Mouse (Mus musculus): ENCODE results near the gene Pgam5. TPM values are rescaled to one million over a fixed set of nuclear protein-coding genes. Genes with fewer than 3 reads are reported as not detected.
A peak's percentile ranks its signal among the peaks of the same experiment; 100 is the strongest.

The Pgam5 gene
- polyA plus RNA-seq, 1 experiment from 2014 or later: 83.6 TPM

DNA sequence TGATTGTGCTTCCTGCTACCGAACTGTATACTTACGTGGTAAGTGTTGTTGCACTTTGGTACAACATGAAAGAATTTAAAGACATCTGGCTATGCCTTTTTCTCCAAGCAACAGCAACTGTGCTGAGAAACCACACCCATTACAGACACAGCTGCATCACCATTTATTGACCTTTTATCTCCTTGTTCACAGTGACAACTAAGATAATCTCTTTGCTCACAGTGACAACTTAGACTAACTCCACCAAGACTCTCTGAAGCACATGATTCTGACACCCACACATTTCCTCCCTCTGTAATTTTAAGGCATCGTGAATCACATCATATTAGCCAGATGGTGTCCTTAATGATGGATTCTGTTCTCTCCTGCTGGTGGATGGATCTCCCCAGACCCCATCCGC lies 4.4 kb upstream of the Pgam5 start:
- no peak overlapping the region for H3K4me2 ChIP-seq (ENCODE audit: low read depth, low read length)
- no peaks in the 10 kb centered on the region for H3K4me1 ChIP-seq (ENCODE audit: control insufficient read depth, insufficient read depth, low read length)
- H3K36me3 ChIP-seq (replicated peaks; ENCODE audit: control insufficient read depth, insufficient read depth, low read depth, low read length): no peaks in the 10 kb centered on the region
- no peak overlapping the region for H3K9ac ChIP-seq (replicated peaks; ENCODE audit: low read length)
- no peaks in the 10 kb centered on the region for H3K27me3 ChIP-seq (ENCODE audit: control insufficient read depth, insufficient read depth, low read length)
- H3K4me3 ChIP-seq (ENCODE audit: low read depth, low read length): no peak overlapping the region
- ATAC-seq (replicated peaks; ENCODE audit: insufficient number of reproducible peaks, low FRiP score, low TSS enrichment, low read depth) (no peak), DNase-seq (ENCODE audit: low spot score) (no peak)
- WGBS: 82% methylated on average over 4 of the region's 4 CpGs
- no peak overlapping the region for H3K27ac ChIP-seq (replicated peaks; ENCODE audit: low read depth, low read length)
- H3K9me3 ChIP-seq (replicated peaks; ENCODE audit: control insufficient read depth, low read length): no peaks in the 10 kb centered on the region

GRCm38 (mm10) chr5:110270242-110270641 lies 529 bp upstream of the Pgam5 start:
- Histone ChIP-seq H3K9me3 (replicated peaks; ENCODE audit: control insufficient read depth, low read length) (no peaks in the 10 kb centered on the region), H3K9ac (replicated peaks; ENCODE audit: low read length) (no peak overlapping the region), H3K4me3 (ENCODE audit: low read depth, low read length) (no peak overlapping the region), H3K4me2 (ENCODE audit: low read depth, low read length) (no peak overlapping the region), H3K27ac (replicated peaks; ENCODE audit: low read depth, low read length) (no peak overlapping the region), H3K4me1 (ENCODE audit: control insufficient read depth, insufficient read depth, low read length) (no peaks in the 10 kb centered on the region), H3K27me3 (ENCODE audit: control insufficient read depth, insufficient read depth, low read length) (no peaks in the 10 kb centered on the region), H3K36me3 (replicated peaks; ENCODE audit: control insufficient read depth, insufficient read depth, low read depth, low read length) (peaks cover 3% of the 10 kb centered on the region)
- 92% methylated on average over 6 of the region's 6 CpGs for WGBS
- DNase-seq (ENCODE audit: low spot score): no peak
- ATAC-seq (replicated peaks; ENCODE audit: insufficient number of reproducible peaks, low FRiP score, low TSS enrichment, low read depth): no peak

DNA sequence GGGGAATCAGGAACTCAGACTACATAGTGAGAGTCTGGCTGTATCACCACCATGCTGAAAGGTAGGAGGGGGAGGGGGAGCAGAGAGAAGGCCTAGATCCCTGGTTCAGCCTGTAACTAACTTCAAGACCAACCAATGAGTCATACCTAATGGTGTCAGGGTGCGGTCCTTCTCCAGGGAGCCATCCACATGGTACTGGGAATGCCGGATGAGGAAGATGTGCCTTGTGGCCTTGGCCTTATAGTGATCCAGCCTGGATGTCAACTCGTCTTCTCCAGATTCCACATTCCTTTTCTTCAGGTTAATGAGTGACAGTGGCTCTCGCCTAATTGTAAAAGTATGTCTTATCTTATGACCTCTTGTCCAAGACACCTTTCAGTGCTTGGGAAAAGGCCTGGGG lies 2.8 kb downstream of the Pgam5 start:
- 87% methylated on average over 4 of the region's 4 CpGs for WGBS
- DNase-seq (ENCODE audit: low spot score) (no peak), ATAC-seq (replicated peaks; ENCODE audit: insufficient number of reproducible peaks, low FRiP score, low TSS enrichment, low read depth) (no peak)
- H3K36me3 ChIP-seq (replicated peaks; ENCODE audit: control insufficient read depth, insufficient read depth, low read depth, low read length): peaks cover 6% of the 10 kb centered on the region
- H3K27me3 ChIP-seq (ENCODE audit: control insufficient read depth, insufficient read depth, low read length): no peaks in the 10 kb centered on the region
- H3K4me3 ChIP-seq (ENCODE audit: low read depth, low read length): no peak overlapping the region
- no peaks in the 10 kb centered on the region for H3K4me1 ChIP-seq (ENCODE audit: control insufficient read depth, insufficient read depth, low read length)
- no peak overlapping the region for H3K4me2 ChIP-seq (ENCODE audit: low read depth, low read length)
- H3K9ac ChIP-seq (replicated peaks; ENCODE audit: low read length): no peak overlapping the region
- H3K27ac ChIP-seq (replicated peaks; ENCODE audit: low read depth, low read length): no peak overlapping the region
- no peaks in the 10 kb centered on the region for H3K9me3 ChIP-seq (replicated peaks; ENCODE audit: control insufficient read depth, low read length)

- H3K27me3 ChIP-seq (ENCODE audit: control insufficient read depth, insufficient read depth, low read length): no peaks in the 10 kb centered on the region
- DNase-seq (ENCODE audit: low spot score): no peak
- no peak overlapping the region for H3K9ac ChIP-seq (replicated peaks; ENCODE audit: low read length)
- H3K4me3 ChIP-seq (ENCODE audit: low read depth, low read length): no peak overlapping the region
- H3K4me1 ChIP-seq (ENCODE audit: control insufficient read depth, insufficient read depth, low read length): no peaks in the 10 kb centered on the region
- peaks cover 3% of the 10 kb centered on the region for H3K36me3 ChIP-seq (replicated peaks; ENCODE audit: control insufficient read depth, insufficient read depth, low read depth, low read length)
- WGBS: 79% methylated on average over 2 of the region's 2 CpGs
- no peak for ATAC-seq (replicated peaks; ENCODE audit: insufficient number of reproducible peaks, low FRiP score, low TSS enrichment, low read depth)
- H3K4me2 ChIP-seq (ENCODE audit: low read depth, low read length): no peak overlapping the region
- no peak overlapping the region for H3K27ac ChIP-seq (replicated peaks; ENCODE audit: low read depth, low read length)
- H3K9me3 ChIP-seq (replicated peaks; ENCODE audit: control insufficient read depth, low read length): no peaks in the 10 kb centered on the region
Measured at GRCm38 (mm10) chr5:110244091-110244490, 25.6 kb downstream of the Pgam5 start.

DNA sequence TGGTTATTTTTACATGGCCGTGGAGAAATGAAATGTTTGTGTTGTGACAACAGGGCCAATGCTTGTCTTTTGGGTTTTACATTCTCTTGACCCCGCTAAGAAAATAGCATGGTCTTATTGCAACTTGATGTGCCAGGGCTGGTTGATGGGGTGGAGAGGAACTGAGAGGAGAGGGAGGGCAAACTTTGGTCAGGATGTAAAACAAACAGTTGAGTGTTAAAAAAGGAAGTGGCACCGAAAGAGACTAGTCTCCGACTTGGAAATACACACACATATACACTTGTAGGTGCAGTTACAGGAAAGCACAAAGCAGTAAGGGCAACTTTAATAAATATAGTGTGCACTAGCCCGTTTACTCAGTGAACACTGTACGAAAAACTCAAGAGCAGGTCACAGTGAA lies 37.4 kb downstream of the Pgam5 start:
- no peak overlapping the region for H3K9ac ChIP-seq (replicated peaks; ENCODE audit: low read length)
- no peaks in the 10 kb centered on the region for H3K9me3 ChIP-seq (replicated peaks; ENCODE audit: control insufficient read depth, low read length)
- H3K4me1 ChIP-seq (ENCODE audit: control insufficient read depth, insufficient read depth, low read length): no peaks in the 10 kb centered on the region
- H3K27me3 ChIP-seq (ENCODE audit: control insufficient read depth, insufficient read depth, low read length): no peaks in the 10 kb centered on the region
- 91% methylated on average over 6 of the region's 6 CpGs for WGBS
- no peak overlapping the region for H3K4me3 ChIP-seq (ENCODE audit: low read depth, low read length)
- no peaks in the 10 kb centered on the region for H3K36me3 ChIP-seq (replicated peaks; ENCODE audit: control insufficient read depth, insufficient read depth, low read depth, low read length)
- no peak overlapping the region for H3K4me2 ChIP-seq (ENCODE audit: low read depth, low read length)
- ATAC-seq (replicated peaks; ENCODE audit: insufficient number of reproducible peaks, low FRiP score, low TSS enrichment, low read depth) (no peak), DNase-seq (ENCODE audit: low spot score) (no peak)
- H3K27ac ChIP-seq (replicated peaks; ENCODE audit: low read depth, low read length): no peak overlapping the region

DNA sequence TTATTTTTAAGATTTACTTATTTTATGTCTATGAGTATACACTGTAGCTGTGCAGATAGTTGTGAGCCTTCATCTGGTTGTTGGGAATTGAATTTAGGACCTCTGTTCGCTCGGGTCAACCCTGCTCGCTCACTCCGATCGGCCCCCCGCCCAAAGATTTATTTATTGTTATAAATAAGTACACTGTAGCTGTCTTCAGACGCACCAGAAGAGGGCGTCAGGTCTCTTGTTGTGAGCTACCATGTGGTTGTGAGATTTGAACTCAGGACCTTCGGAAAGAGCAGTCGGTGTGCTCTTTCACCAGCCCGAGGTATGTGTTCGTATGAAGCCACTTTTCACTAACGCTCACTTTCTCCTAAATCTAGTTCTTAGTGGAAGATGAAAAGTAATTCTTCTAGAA lies 38.1 kb downstream of the Pgam5 start:
- Histone ChIP-seq H3K36me3 (replicated peaks; ENCODE audit: control insufficient read depth, insufficient read depth, low read depth, low read length) (no peaks in the 10 kb centered on the region), H3K4me3 (ENCODE audit: low read depth, low read length) (peak overlapping the region; percentile 94), H3K9me3 (replicated peaks; ENCODE audit: control insufficient read depth, low read length) (no peaks in the 10 kb centered on the region), H3K27me3 (ENCODE audit: control insufficient read depth, insufficient read depth, low read length) (no peaks in the 10 kb centered on the region), H3K27ac (replicated peaks; ENCODE audit: low read depth, low read length) (no peak overlapping the region), H3K4me1 (ENCODE audit: control insufficient read depth, insufficient read depth, low read length) (no peaks in the 10 kb centered on the region), H3K4me2 (ENCODE audit: low read depth, low read length) (peak overlapping the region; percentile 42), H3K9ac (replicated peaks; ENCODE audit: low read length) (peak overlapping the region; percentile 97)
- DNase-seq (ENCODE audit: low spot score): peak; percentile 32
- 46% methylated on average over 13 of the region's 13 CpGs for WGBS
- no peak for ATAC-seq (replicated peaks; ENCODE audit: insufficient number of reproducible peaks, low FRiP score, low TSS enrichment, low read depth)

DNA sequence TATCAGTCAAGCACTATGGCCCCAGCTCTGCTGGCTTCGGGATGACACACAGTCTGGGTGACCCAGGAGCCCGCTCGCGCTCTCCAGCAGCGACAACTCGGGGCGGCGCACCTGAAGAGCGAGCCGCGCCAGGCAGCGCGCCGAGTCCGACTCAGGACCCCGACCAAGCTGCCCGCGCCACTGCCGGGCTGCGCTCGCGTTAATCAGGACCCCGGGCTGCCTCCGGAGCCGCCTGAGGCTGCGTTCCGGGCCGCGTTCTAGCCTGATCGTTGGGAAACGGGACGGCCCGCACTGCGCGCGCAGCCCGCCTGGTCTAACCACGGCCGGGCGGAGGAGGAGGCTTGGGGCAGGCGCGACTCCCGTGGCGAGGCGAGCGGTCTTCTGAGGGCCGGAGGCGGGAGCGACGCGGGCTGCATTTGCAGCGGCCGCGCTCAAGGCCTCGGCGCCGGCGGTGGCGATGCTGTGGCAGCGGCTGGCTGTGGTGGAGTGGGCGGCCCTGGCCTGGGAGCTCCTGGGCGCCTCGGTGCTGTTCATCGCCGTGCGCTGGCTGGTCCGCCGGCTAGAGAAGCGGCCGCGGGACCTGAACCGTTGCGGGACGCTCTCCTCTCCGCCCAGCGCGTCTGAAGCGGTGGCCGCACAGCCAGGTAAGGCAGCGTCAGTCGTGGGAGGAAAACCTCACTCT lies 38.8 kb downstream of the Pgam5 start, which contains the start of gene Ankle2:
Ankle2 (plus strand) TSS at position 225 of the 682 bp plus-strand sequence.
- Histone ChIP-seq H3K9ac (replicated peaks; ENCODE audit: low read length) (peak within 1 kb of the TSS; percentile 97), H3K4me1 (ENCODE audit: control insufficient read depth, insufficient read depth, low read length) (no peaks in the 10 kb centered on the region), H3K4me2 (ENCODE audit: low read depth, low read length) (peak within 1 kb of the TSS; percentile 42), H3K4me3 (ENCODE audit: low read depth, low read length) (peak within 1 kb of the TSS; percentile 94), H3K36me3 (replicated peaks; ENCODE audit: control insufficient read depth, insufficient read depth, low read depth, low read length) (no peaks in the 10 kb centered on the region), H3K27ac (replicated peaks; ENCODE audit: low read depth, low read length) (peak within 1 kb of the TSS; percentile 91), H3K9me3 (replicated peaks; ENCODE audit: control insufficient read depth, low read length) (no peaks in the 10 kb centered on the region), H3K27me3 (ENCODE audit: control insufficient read depth, insufficient read depth, low read length) (no peaks in the 10 kb centered on the region)
- DNase-seq (ENCODE audit: low spot score): peak; percentile 95
- under 1% methylated on average over 65 of the region's 81 CpGs for WGBS
- peak; percentile 96 for ATAC-seq (replicated peaks; ENCODE audit: insufficient number of reproducible peaks, low FRiP score, low TSS enrichment, low read depth)

GRCm38 (mm10) chr5:110230401-110230779 lies 39.3 kb downstream of the Pgam5 start:
- Histone ChIP-seq H3K9me3 (replicated peaks; ENCODE audit: control insufficient read depth, low read length) (no peaks in the 10 kb centered on the region), H3K36me3 (replicated peaks; ENCODE audit: control insufficient read depth, insufficient read depth, low read depth, low read length) (no peaks in the 10 kb centered on the region), H3K27ac (replicated peaks; ENCODE audit: low read depth, low read length) (peak overlapping the region; percentile 91), H3K9ac (replicated peaks; ENCODE audit: low read length) (peak overlapping the region; percentile 97), H3K27me3 (ENCODE audit: control insufficient read depth, insufficient read depth, low read length) (no peaks in the 10 kb centered on the region), H3K4me1 (ENCODE audit: control insufficient read depth, insufficient read depth, low read length) (no peaks in the 10 kb centered on the region), H3K4me2 (ENCODE audit: low read depth, low read length) (peak overlapping the region; percentile 42), H3K4me3 (ENCODE audit: low read depth, low read length) (peak overlapping the region; percentile 94)
- DNase-seq (ENCODE audit: low spot score): no peak
- WGBS: 10% methylated on average over 8 of the region's 8 CpGs
- ATAC-seq (replicated peaks; ENCODE audit: insufficient number of reproducible peaks, low FRiP score, low TSS enrichment, low read depth): no peak
